Mouse (Mus musculus) spleen, adult 2 months (tissue): ENCODE results near the gene Togaram1.

Experiments used
- CTCF ChIP-seq: fragments of 200-500 bp; IDR thresholded peaks from 2 replicates; pipeline ENCODE4 v1.5.1; 2011; ENCODE audit warnings: mild to moderate bottlenecking, inconsistent platforms; ENCODE audit not compliant: insufficient read depth, insufficient read length, insufficient replicate concordance; ENCODE audit errors: extremely low read depth
- POLR2A ChIP-seq: fragments of 200-500 bp; IDR thresholded peaks from 2 replicates; pipeline ENCODE4 v1.6.1; 2011; ENCODE audit warnings: low read depth, low read length, inconsistent platforms

DNA sequence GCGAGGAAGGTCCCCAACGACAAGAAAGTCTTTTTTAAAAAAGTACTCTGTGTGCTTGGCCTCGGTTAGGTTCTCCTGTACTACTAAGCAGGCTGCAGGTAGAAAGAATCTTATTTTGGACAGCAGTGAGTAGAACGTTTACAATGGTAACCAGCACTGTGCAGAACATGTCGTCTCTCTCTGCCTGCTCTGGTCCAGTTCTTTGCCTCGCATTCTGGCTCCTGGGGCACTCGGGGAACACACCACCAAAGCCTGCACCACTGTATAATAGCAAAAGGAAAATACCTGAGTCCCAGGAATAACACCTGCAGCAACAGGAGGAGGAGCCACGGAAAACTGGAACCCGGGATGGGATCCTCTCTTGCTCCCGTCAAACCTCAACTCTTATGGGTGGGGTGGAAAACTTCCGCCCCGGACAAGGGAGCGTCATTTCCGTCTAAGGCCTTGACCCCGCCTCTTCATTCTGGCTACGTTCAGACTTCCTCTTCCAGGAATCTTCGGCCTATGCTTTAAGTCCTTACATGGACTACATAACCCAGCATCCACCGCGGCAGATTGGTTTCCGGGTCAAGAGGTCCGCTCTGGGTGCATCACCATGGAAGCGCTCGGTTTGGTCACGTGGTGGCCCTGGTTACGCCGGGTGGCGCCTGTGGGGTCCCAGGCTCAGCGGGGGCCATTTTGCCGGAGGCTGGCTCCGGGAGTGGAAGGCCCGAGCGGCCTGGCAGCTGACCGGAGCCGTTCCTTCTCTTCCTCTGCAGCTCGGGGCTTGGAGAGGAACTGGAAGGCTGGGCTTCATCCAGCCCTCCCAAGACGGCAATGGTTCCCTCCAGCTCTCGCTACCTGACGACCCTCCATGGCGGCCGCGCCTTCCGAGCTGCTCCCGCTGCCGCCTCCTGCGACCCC is at the start of gene Togaram1, which contains the start of gene Klhl28:
- TF ChIP-seq POLR2A, result peak; percentile 71
- no peak for TF ChIP-seq CTCF
